Comparison of ENCODE assay signal across 15 mouse cellular contexts in the genomic region with DNA sequence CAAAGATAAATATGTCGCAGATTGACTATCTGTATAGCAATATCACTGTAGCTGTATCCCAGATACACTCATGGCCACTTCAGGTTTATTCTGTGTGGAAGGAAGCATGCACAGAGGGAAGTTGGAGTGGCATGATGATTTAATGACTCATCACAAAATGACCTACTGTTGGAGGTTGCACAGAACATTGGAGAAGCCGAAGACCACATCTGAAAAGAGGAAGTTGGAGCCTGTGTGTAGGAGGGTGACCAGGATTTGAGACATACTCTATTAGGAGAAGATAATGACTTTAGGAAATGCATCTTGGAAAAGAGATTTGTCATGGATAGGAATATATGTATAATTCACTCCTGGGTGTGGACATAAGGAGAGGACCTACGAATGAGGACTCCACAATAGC. TPM values are rescaled to one million over a fixed set of nuclear protein-coding genes. Genes with fewer than 3 reads are reported as not detected.
"Had no signal": no experiment of that assay in that cellular context is flagged by ENCODE, and none has a peak within 500 bp of the region (broad histone marks: within the 10 kb centered on the region; RNA-seq: fewer than 3 reads in every experiment).

No protein-coding gene starts in this region.

- H3K27ac ChIP-seq: kidney, postnatal 0 days; limb, embryonic 12.5 days; liver, embryonic 15.5 days; midbrain, embryonic 12.5 days had no signal

- H3K9me3 ChIP-seq: limb, embryonic 12.5 days; liver, embryonic 15.5 days; megakaryocyte, embryonic 14.5 days; midbrain, embryonic 12.5 days had no signal

- H3K4me2 ChIP-seq: limb, embryonic 12.5 days; liver, embryonic 15.5 days; midbrain, embryonic 12.5 days had no signal

- H3K4me3 ChIP-seq: limb, embryonic 12.5 days; liver, embryonic 15.5 days; megakaryocyte, embryonic 14.5 days; midbrain, embryonic 12.5 days had no signal

- DNase-seq: kidney, adult 9 months; kidney, postnatal 36 days; layer of hippocampus, adult 9-11 months; layer of hippocampus, postnatal 36 days; liver; lung, adult 2 months; lung, postnatal 10 days; right cerebral cortex, postnatal 14 days; thymus, postnatal 4 days had no signal

- H3K9ac ChIP-seq: limb, embryonic 12.5 days; liver, embryonic 15.5 days; midbrain, embryonic 12.5 days had no signal

- H3K36me3 ChIP-seq: limb, embryonic 12.5 days; liver, embryonic 15.5 days; midbrain, embryonic 12.5 days had no signal

- H3K27me3 ChIP-seq: liver, embryonic 15.5 days had no signal

- ATAC-seq: midbrain, embryonic 16.5 days had no signal

- H3K4me1 ChIP-seq: limb, embryonic 12.5 days; liver, embryonic 15.5 days; megakaryocyte, embryonic 14.5 days; midbrain, embryonic 12.5 days had no signal

RNA-seq across cellular contexts. Expression of a gene that starts 45.5 kb away (rescaled TPM):
- polyA plus RNA-seq: liver, embryonic 15.5 days had no signal
